Mouse (Mus musculus): ENCODE measurements around the gene Lhx9. TPM values are rescaled to one million over a fixed set of nuclear protein-coding genes. Genes with fewer than 3 reads are reported as not detected.

Gene Lhx9
- polyA plus RNA-seq, 1 experiment from 2014 or later: 43.4 TPM

DNA sequence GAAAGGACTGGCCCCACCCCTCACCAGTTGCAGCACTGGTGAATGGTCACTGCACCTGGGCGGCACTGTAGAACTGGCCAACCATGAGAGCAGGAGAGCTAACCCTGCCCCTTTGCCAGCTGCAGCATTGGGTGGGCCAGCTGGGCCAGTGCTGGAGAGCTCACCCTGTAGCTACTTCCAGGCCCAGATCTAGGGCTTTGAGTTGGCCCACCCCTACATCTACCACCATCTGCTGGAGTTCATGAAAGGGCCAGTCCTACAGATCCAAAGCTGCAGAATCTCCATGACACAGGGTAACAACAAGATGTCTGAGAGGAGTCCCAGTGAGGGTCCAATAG, 25.4 kb downstream of the Lhx9 start:
- no peak overlapping the region for H3K4me2 ChIP-seq
- no peaks in the 10 kb centered on the region for H3K9me3 ChIP-seq (ENCODE audit: control insufficient read depth, low read length)
- WGBS: 92% methylated on average over 1 of the region's 1 CpGs
- no peak overlapping the region for H3K27ac ChIP-seq (ENCODE audit: low read depth, low read length)
- no peak overlapping the region for H3K4me3 ChIP-seq (ENCODE audit: low read depth, low read length)
- no peaks in the 10 kb centered on the region for H3K27me3 ChIP-seq (ENCODE audit: control insufficient read depth, insufficient read depth, low read length)
- no peaks in the 10 kb centered on the region for H3K4me1 ChIP-seq (ENCODE audit: control insufficient read depth, insufficient read depth, low read length)
- ATAC-seq (ENCODE audit: low FRiP score): peak; percentile 48
- no peak overlapping the region for H3K9ac ChIP-seq (ENCODE audit: low read length)
- no peaks in the 10 kb centered on the region for H3K36me3 ChIP-seq (ENCODE audit: control insufficient read depth, insufficient read depth, low read length)
- peak; percentile 82 for DNase-seq (ENCODE audit: low spot score, missing footprints)

GRCm38 (mm10) chr1:138822255-138822984, 26.0 kb downstream of the Lhx9 start:
- WGBS: 91% methylated on average over 7 of the region's 7 CpGs
- H3K27ac ChIP-seq (ENCODE audit: low read depth, low read length): no peak overlapping the region
- H3K4me2 ChIP-seq: no peak overlapping the region
- no peak overlapping the region for H3K4me3 ChIP-seq (ENCODE audit: low read depth, low read length)
- no peaks in the 10 kb centered on the region for H3K9me3 ChIP-seq (ENCODE audit: control insufficient read depth, low read length)
- no peaks in the 10 kb centered on the region for H3K27me3 ChIP-seq (ENCODE audit: control insufficient read depth, insufficient read depth, low read length)
- DNase-seq (ENCODE audit: low spot score, missing footprints) (no peak), ATAC-seq (ENCODE audit: low FRiP score) (peak; percentile 24; the same call in 1 of the 2 replicates)
- H3K4me1 ChIP-seq (ENCODE audit: control insufficient read depth, insufficient read depth, low read length): no peaks in the 10 kb centered on the region
- H3K36me3 ChIP-seq (ENCODE audit: control insufficient read depth, insufficient read depth, low read length): no peaks in the 10 kb centered on the region
- no peak overlapping the region for H3K9ac ChIP-seq (ENCODE audit: low read length)

DNA sequence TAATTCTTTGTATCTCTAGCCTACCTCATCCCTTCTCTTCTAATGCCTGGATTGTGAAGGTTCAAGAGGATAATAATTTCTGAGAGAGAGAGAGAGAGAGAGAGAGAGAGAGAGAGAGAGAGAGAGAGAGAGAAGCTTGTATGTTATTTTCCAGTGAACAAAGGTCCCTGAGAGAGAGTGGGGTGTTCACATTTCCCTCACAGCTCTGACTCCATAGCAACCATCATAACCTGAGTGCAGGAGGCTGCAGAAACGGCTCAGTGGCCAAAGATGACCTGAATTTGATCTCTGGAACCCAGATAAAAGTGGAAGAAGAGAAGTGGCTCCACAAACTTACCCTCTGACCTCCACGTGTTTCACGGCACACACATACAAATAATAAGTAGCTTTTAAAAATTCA, 46.6 kb downstream of the Lhx9 start:
- no peak overlapping the region for H3K9ac ChIP-seq (ENCODE audit: low read length)
- H3K27me3 ChIP-seq (ENCODE audit: control insufficient read depth, insufficient read depth, low read length): no peaks in the 10 kb centered on the region
- ATAC-seq (ENCODE audit: low FRiP score) (no peak), DNase-seq (ENCODE audit: low spot score, missing footprints) (no peak)
- H3K36me3 ChIP-seq (ENCODE audit: control insufficient read depth, insufficient read depth, low read length): no peaks in the 10 kb centered on the region
- no peak overlapping the region for H3K27ac ChIP-seq (ENCODE audit: low read depth, low read length)
- no peaks in the 10 kb centered on the region for H3K4me1 ChIP-seq (ENCODE audit: control insufficient read depth, insufficient read depth, low read length)
- 79% methylated on average over 3 of the region's 3 CpGs for WGBS
- H3K4me3 ChIP-seq (ENCODE audit: low read depth, low read length): no peak overlapping the region
- H3K4me2 ChIP-seq: no peak overlapping the region
- H3K9me3 ChIP-seq (ENCODE audit: control insufficient read depth, low read length): no peaks in the 10 kb centered on the region

DNA sequence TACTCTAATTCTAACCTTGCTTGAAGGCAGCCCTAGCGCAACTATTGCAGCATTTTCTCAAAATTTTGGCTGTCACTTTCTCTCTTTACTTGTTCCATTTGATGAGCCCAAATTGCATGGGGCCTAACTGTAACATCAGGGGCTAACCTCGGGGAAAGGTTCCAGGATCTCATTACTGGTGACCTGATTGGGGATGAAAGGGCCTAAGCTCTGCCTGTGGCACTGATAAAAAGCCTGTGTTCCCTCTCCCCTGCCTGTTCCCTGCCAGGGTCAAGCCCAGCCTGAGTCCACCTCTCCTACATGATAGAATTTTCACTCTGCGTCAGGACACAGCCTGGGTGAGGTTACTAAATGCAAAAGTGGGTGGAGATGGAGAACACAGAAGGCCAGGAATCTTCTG, 47.1 kb downstream of the Lhx9 start:
- Histone ChIP-seq H3K9me3 (ENCODE audit: control insufficient read depth, low read length) (no peaks in the 10 kb centered on the region), H3K27ac (ENCODE audit: low read depth, low read length) (no peak overlapping the region), H3K4me1 (ENCODE audit: control insufficient read depth, insufficient read depth, low read length) (no peaks in the 10 kb centered on the region), H3K4me3 (ENCODE audit: low read depth, low read length) (no peak overlapping the region), H3K4me2 (no peak overlapping the region), H3K36me3 (ENCODE audit: control insufficient read depth, insufficient read depth, low read length) (no peaks in the 10 kb centered on the region), H3K9ac (ENCODE audit: low read length) (no peak overlapping the region), H3K27me3 (ENCODE audit: control insufficient read depth, insufficient read depth, low read length) (no peaks in the 10 kb centered on the region)
- 72% methylated on average over 3 of the region's 3 CpGs for WGBS
- ATAC-seq (ENCODE audit: low FRiP score): no peak
- no peak for DNase-seq (ENCODE audit: low spot score, missing footprints)

DNA sequence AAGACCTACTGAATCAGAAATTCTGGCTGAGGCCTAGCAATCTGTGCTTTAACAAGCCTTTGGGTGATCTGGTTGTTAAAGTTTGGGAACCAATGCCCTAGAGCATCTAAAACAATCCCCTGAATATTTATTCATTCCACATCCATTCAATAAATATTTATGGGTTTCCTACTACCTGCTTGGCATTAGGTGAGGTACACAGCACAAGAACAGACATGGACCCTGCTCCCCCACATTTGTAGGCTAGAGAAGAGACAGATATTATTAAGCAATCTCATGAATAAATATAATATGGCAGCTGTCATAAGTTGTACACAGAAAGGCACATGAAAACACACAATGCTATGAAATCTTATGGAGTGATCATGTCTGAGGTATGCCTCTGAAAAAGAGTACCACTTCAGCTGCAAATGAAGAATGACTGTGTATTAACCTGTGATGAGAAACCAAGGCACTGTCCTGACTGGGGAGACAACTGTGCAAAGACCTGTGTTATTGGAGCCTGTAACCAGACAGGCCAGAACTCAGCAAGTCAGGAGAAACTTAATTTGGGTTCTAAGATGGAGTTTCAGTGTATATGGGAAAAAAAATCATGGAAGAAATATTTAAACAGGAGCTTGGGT, 48.6 kb downstream of the Lhx9 start:
- no peak for ATAC-seq (ENCODE audit: low FRiP score)
- Histone ChIP-seq H3K4me1 (ENCODE audit: control insufficient read depth, insufficient read depth, low read length) (no peaks in the 10 kb centered on the region), H3K9ac (ENCODE audit: low read length) (no peak overlapping the region), H3K27me3 (ENCODE audit: control insufficient read depth, insufficient read depth, low read length) (no peaks in the 10 kb centered on the region), H3K27ac (ENCODE audit: low read depth, low read length) (no peak overlapping the region), H3K9me3 (ENCODE audit: control insufficient read depth, low read length) (no peaks in the 10 kb centered on the region), H3K4me2 (no peak overlapping the region), H3K36me3 (ENCODE audit: control insufficient read depth, insufficient read depth, low read length) (no peaks in the 10 kb centered on the region), H3K4me3 (ENCODE audit: low read depth, low read length) (no peak overlapping the region)
- DNase-seq (ENCODE audit: low spot score, missing footprints): no peak

DNA sequence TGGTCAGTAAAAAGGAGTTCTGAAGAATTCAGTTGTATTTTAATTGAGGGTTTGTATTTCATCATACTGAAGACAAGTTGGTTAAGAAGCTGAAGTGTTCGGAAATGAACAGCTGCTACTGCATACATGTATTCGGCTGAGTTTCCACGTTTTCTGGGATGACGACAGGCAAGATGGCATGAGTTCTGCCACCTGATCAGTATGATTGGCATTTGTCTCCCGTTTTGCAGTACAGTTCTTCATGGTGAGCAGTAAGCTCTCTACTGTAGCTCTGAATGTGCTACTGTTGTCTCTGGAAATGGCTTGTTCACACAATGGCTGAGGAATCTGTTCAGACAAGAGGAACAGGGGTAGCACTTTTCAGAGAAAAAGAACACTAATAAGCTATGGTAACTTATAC, 50.3 kb downstream of the Lhx9 start:
- DNase-seq (ENCODE audit: low spot score, missing footprints): no peak
- Histone ChIP-seq H3K4me3 (ENCODE audit: low read depth, low read length) (no peak overlapping the region), H3K36me3 (ENCODE audit: control insufficient read depth, insufficient read depth, low read length) (no peaks in the 10 kb centered on the region), H3K27me3 (ENCODE audit: control insufficient read depth, insufficient read depth, low read length) (no peaks in the 10 kb centered on the region), H3K9ac (ENCODE audit: low read length) (no peak overlapping the region), H3K4me2 (no peak overlapping the region), H3K27ac (ENCODE audit: low read depth, low read length) (no peak overlapping the region), H3K4me1 (ENCODE audit: control insufficient read depth, insufficient read depth, low read length) (no peaks in the 10 kb centered on the region), H3K9me3 (ENCODE audit: control insufficient read depth, low read length) (no peaks in the 10 kb centered on the region)
- no peak for ATAC-seq (ENCODE audit: low FRiP score)
- 88% methylated on average over 5 of the region's 5 CpGs for WGBS

GRCm38 (mm10) chr1:138785856-138786255, 62.5 kb downstream of the Lhx9 start:
- H3K4me1 ChIP-seq (ENCODE audit: control insufficient read depth, insufficient read depth, low read length): no peaks in the 10 kb centered on the region
- no peak overlapping the region for H3K4me2 ChIP-seq
- ATAC-seq (ENCODE audit: low FRiP score) (peak; percentile 40; the same call in 1 of the 2 replicates), DNase-seq (ENCODE audit: low spot score, missing footprints) (no peak)
- WGBS: 76% methylated on average over 10 of the region's 10 CpGs
- H3K9ac ChIP-seq (ENCODE audit: low read length): no peak overlapping the region
- no peak overlapping the region for H3K27ac ChIP-seq (ENCODE audit: low read depth, low read length)
- no peaks in the 10 kb centered on the region for H3K9me3 ChIP-seq (ENCODE audit: control insufficient read depth, low read length)
- no peaks in the 10 kb centered on the region for H3K36me3 ChIP-seq (ENCODE audit: control insufficient read depth, insufficient read depth, low read length)
- H3K27me3 ChIP-seq (ENCODE audit: control insufficient read depth, insufficient read depth, low read length): no peaks in the 10 kb centered on the region
- H3K4me3 ChIP-seq (ENCODE audit: low read depth, low read length): no peak overlapping the region

DNA sequence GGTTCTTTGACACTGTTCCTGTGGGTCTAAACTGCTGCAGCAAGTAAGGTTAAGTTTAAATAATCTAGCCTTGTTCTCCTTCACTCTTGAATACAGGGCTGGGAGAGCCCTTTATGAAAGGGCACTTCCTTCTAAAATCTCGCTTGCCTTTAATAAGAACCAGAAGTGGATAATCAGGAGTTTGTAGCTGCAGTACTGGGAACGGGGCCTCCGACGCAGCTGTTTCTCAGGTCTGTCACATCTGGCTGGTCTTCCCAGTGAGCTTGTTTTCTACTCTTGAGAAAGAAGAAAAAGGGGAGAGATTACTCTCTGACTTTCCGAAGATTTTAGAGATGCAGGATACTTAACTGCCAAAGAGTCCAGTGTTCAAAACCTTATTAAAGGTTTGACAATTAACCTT, 64.4 kb downstream of the Lhx9 start:
- ATAC-seq (ENCODE audit: low FRiP score) (no peak), DNase-seq (ENCODE audit: low spot score, missing footprints) (no peak)
- Histone ChIP-seq H3K4me3 (ENCODE audit: low read depth, low read length) (no peak overlapping the region), H3K4me1 (ENCODE audit: control insufficient read depth, insufficient read depth, low read length) (no peaks in the 10 kb centered on the region), H3K27ac (ENCODE audit: low read depth, low read length) (no peak overlapping the region), H3K36me3 (ENCODE audit: control insufficient read depth, insufficient read depth, low read length) (no peaks in the 10 kb centered on the region), H3K4me2 (no peak overlapping the region), H3K9me3 (ENCODE audit: control insufficient read depth, low read length) (no peaks in the 10 kb centered on the region), H3K27me3 (ENCODE audit: control insufficient read depth, insufficient read depth, low read length) (no peaks in the 10 kb centered on the region), H3K9ac (ENCODE audit: low read length) (no peak overlapping the region)
- whole genome bisulfite sequencing: 71% methylated on average over 5 of the region's 5 CpGs

All from midbrain, embryonic 11.5 days (tissue).